Mouse (Mus musculus) left cerebral cortex, adult 2 months (tissue): ENCODE data around the gene Pdcd7. TPM values are rescaled to one million over a fixed set of nuclear protein-coding genes. Genes with fewer than 3 reads are reported as not detected.

Source experiments
- DNase-seq, 2 experiments: peaks; one replicate each; pipeline ENCODE4 v3.0.0; 2021 to 2022; ENCODE audit warnings: low spot score in 2 of 2, mixed read lengths in 1 of 2; ENCODE audit errors: extremely low spot score in 1 of 2
- H3K27ac ChIP-seq: fragments of 200-600 bp; 2 replicates; pipeline ENCODE4 v1.8.1; 2022
- H3K4me3 ChIP-seq: fragments of 200-600 bp; 2 replicates; pipeline ENCODE4 v1.8.1; 2022
- CTCF ChIP-seq: fragments of 200-600 bp; IDR thresholded peaks from 2 replicates; pipeline ENCODE4 v1.8.1; 2022; ENCODE audit warnings: antibody characterized with exemption, mild to moderate bottlenecking, moderate library complexity
- intact Hi-C: fragments of 180-260 bp; cut with DNase I; formaldehyde crosslinking; loops from one replicate; pipeline ENCODE4 v1.15.1; 2025
- total RNA-seq, 2 experiments: library from RNA; stranded (reverse); gene quantifications; 2 replicates each; pipeline ENCODE4 v1.2.3; 2021

Gene Pdcd7
- total RNA-seq, 2 experiments from 2014 or later = 29.3 to 30.9 TPM

DNA sequence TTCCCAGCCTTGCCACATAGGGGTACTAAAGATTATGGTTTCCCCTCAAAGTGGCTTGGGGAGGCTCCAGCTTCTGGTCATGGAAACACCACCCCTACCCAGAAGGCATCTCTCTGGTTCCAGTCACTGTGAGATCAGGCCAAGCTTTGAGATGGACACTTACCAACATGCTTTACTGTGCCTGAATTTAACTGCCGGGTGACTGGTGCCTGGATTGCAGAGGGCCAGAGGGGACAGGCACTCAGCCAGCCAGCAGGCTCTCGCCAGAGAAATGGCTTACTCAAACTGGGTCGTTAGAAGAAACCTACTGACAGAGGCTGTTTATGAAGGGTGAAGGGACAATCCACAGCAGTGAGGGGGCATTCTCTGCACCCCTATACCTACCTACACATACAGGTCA lies 38.4 kb downstream of the Pdcd7 start:
- Histone ChIP-seq H3K4me3 (no peak overlapping the region), H3K27ac (no peak overlapping the region)
- intact Hi-C loops = no loop called here
- no peak for DNase-seq
- no peak for TF ChIP-seq CTCF

DNA sequence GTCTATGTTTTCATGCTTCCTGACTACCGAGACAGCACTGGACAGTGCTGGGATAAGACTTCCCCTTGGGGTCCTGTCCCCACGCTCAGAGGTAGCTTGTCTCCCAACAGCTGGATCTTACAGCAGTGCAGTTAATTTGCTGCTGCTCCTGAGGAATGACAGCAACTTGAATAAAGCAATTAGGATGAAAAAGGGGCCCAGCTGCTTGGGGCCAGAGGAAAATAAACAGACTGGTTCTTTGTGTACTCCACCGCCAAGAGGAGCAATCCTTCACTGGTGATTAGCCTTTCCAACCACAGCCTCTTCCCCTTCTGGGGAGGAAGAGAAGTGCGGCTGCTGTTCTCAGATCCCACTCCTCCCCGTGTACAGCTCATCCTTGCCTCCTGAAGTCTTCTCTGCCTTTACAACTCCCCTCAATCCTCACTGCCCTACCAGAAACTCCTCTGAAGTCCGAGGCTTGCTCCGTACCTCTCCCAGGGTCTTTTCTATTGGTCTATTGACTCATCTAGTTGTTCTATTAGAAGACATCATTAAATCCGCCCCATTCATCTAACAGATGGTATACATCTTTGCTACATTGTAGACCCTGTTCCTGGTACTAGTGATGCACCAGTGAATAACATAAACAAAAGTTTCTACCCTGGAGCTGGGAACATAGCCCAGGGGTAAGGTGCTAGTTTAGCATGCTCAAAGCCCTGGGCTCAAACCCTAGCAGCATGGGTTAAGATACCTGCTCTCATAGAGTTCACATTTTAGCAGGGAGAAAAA lies 40.7 kb downstream of the Pdcd7 start:
- TF ChIP-seq CTCF = no peak; the same call in 1 of the 2 replicates
- Histone ChIP-seq H3K4me3 (no peak overlapping the region), H3K27ac (no peak overlapping the region)
- DNase-seq = no peak
- intact Hi-C loops = no loop called here

GRCm38 (mm10) chr9:65390752-65391612 lies 45.1 kb downstream of the Pdcd7 start:
- no peak for TF ChIP-seq CTCF
- DNase-seq = no peak
- Histone ChIP-seq H3K4me3 (peak overlapping the region; percentile 17), H3K27ac (no peak overlapping the region)
- intact Hi-C loops = no loop called here

DNA sequence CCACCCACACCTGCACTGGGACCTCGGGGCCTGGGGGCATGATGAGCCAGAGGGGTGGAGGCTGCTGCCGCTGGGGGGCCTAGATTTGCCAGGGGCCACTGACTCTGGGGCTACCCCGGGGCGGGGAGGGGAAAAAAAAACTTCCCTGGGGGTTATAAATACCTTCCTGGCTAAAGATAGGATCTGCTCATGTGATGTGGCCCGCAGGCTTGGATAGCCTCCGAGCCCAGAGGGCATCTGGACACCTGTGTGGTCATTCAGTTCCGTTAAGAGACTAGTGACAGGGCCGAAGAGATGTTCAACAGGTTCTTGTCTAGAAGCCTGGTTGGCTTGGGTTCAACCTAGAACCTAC lies 45.7 kb downstream of the Pdcd7 start, which contains the start of gene Kbtbd13:
Gene Kbtbd13 (minus strand): TSS at position 40 of the 352 bp plus-strand sequence.
- no peak for TF ChIP-seq CTCF
- Histone ChIP-seq H3K4me3 (peak within 1 kb of the TSS; percentile 17), H3K27ac (no peak within 1 kb of the TSS)
- no peak for DNase-seq
- intact Hi-C loops = no loop called here

DNA sequence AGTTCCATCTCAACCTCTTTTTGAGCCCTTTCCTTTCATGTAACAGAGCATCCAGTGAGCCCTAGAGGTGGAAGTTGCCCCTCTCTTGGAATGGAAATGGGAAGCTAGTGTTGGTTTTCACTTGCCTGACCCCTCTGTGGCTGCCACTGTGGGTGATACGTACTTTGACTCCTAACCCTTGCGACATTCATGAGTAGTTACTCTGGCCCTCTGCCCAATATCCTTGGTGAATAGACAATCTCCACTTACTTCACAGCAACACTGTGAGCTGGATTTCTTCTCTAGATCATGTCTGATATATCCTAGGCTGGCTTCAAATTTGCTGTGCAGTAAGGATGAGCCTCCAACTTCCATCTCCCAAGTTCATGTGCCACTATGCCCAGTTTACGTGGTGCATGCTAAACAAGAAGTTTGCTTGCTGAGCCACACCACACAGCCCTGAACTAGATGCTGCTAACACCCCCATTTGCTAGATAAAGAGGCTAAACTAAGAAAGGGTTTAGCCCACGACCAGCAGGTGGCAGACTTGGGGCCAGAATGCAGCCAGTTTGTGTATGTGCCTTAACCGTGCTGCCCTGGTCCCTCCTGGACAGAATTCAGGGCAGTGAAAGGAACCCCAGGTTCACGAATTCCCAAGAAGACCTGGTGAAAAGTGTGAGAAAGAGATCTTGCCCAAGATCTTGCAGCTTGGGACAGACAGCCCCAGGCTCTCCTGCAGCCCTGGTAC lies 46.9 kb downstream of the Pdcd7 start:
- no peak overlapping the region for H3K4me3 ChIP-seq
- peak; percentile 77 for TF ChIP-seq CTCF
- peak; percentile 44 to 63 for DNase-seq
- no peak overlapping the region for H3K27ac ChIP-seq
- intact Hi-C loops = loop anchor here (1.0 kb wide), 1 partner anchor 40 kb away; no protein-coding TSS in a partner anchor

DNA sequence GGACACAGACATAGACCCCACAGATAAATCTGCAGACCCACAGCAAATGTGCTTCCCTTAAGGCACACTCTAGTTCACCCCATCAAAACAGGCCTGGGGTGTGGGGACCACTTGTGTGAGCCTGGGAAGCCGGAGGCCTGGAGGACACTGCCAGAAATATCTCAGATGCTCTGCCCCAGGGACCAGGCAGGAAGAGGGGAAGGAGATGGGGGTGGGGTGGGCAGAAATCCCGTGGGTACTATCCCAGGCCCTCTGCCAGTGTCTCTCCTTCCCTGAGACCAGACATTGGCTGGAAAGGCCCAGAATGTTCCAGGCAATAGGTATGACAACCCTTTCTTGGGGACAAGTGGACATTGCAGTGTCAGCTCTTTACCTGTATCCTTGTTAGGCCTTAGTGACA lies 47.7 kb downstream of the Pdcd7 start:
- intact Hi-C loops = loop anchor here (1.0 kb wide), 1 partner anchor 39 kb away; no protein-coding TSS in a partner anchor
- no peak overlapping the region for H3K27ac ChIP-seq
- no peak for DNase-seq
- no peak for TF ChIP-seq CTCF
- H3K4me3 ChIP-seq = no peak overlapping the region

DNA sequence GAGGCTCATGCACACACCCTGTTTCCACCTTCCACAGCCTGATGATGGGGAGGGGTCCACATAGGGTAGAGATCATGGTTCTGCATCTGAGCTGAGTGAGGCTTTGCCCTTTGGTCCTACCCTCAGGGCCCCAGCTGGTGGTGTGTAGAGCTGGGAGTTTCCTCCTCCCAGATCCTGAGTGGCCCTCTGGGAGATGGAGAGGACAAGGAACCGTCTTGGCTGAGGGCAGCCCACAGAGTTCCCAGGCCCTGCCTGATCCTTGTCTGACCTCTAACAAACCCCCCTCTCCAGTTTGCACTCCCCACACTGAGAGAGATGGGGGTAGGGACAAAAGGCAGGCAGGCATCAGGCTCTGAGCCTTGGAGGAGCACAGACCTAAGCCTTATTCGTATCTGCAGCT lies 48.5 kb downstream of the Pdcd7 start:
- TF ChIP-seq CTCF = no peak
- intact Hi-C loops = no loop called here
- DNase-seq = no peak
- Histone ChIP-seq H3K4me3 (no peak overlapping the region), H3K27ac (no peak overlapping the region)

DNA sequence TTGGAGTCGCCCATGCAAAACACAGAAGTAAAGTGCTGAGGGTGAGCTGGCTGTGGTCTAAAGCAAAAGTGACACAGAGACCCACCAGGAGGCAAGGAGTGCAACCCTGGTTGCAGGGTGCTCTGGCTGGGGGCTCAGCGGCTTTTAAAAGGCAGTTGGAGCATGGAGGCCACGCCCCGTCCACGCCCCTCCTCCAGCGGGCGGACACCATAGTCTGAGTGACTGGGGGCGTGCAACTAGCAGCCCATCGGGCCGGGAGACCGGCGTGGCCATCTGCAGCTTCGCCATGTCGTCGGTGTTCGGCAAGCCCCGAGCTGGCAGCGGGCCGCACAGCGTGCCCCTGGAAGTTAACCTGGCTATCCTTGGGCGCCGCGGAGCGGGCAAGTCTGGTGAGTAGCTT lies 52.4 kb downstream of the Pdcd7 start, which contains the start of gene Rasl12:
Gene Rasl12 (plus strand): TSS at position 228 of the 400 bp plus-strand sequence.
- Histone ChIP-seq H3K4me3 (peak within 1 kb of the TSS; percentile 43), H3K27ac (peak within 1 kb of the TSS; percentile 8)
- peak; percentile 26 to 39 for DNase-seq
- intact Hi-C loops = no loop called here
- TF ChIP-seq CTCF = no peak

DNA sequence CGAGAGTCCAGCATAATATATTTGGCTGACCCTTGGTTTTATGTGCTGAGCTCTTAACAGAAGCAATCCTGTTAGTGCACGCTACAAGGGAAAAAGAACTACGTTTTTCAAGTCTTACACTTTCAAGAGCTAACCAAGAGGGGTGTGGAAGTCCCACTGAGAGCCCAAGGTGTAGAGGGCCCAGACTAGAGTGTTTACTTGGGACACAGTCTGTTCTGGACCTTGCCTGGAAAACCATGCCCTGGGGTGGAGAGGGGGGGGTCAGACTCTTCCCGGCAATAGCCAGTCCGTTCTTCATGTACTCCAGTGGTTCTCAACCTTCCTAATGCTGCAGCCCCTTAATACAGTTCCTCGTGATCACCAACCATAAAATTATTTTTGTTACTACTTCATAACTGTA lies 54.0 kb downstream of the Pdcd7 start:
- intact Hi-C loops = no loop called here
- no peak for DNase-seq
- no peak for TF ChIP-seq CTCF
- no peak overlapping the region for H3K27ac ChIP-seq
- H3K4me3 ChIP-seq = no peak overlapping the region

DNA sequence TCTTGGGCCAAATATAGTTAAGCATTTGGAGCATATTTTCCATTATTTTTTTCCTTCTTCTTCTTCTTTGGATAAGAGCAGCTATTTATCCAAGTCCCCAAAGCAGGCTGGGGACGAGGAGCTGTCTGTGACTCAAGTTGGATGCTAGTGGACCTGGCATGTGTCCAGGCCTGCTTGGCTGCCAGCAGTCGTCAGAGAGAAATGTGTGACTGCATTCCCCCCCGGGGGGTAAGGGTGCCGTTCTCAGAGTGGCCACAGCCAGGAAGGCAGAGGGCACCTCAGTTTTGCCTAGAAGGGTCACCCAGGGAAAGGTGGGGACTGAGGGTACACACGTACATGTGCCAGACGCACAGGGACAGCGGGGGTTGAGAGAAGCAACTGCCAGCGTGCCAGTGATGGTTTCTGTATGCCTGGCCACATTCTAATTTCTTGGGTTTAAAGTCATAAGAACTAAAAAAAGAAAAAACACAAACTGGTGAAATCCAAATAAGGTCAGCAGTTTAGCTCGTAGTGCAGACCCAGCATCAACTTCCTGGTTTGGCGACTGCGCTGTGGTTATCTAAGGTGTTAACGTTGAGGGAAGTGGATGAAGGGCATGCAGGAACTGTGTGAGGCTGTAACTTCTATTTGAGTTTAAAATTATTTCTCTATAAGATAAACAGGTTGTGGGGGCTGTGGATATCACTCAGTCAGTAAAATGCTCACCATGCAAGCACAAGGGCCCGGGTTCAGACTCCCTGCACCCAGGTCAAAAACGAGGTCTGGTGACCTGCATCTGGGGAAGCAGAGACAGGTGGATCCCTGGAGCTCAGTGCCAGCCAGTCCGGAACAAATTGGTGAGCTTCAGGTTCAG lies 58.7 kb downstream of the Pdcd7 start:
- intact Hi-C loops = no loop called here
- Histone ChIP-seq H3K27ac (peak overlapping the region; percentile 51; the same call in 1 of the 2 replicates), H3K4me3 (no peak overlapping the region)
- DNase-seq = peak; percentile 64 to 65
- no peak; the same call in 1 of the 2 replicates for TF ChIP-seq CTCF

DNA sequence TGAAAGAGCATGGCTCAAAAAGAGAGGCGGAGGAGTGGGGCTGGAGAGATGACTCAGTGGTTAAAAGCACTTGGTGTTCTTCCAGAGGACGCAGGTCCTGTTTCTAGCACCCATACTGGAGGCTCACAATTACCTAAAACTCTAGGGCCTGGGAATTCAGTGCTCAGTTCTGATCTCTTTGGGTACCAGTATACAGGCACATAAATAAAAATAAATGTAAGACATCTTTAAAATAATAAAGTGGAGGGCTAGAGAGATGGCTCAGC lies 59.2 kb downstream of the Pdcd7 start:
- H3K27ac ChIP-seq = no peak overlapping the region
- no peak for TF ChIP-seq CTCF
- no peak overlapping the region for H3K4me3 ChIP-seq
- DNase-seq = no peak
- intact Hi-C loops = no loop called here
